8 mouse cellular contexts compared by ENCODE assay signal in the genomic region with DNA sequence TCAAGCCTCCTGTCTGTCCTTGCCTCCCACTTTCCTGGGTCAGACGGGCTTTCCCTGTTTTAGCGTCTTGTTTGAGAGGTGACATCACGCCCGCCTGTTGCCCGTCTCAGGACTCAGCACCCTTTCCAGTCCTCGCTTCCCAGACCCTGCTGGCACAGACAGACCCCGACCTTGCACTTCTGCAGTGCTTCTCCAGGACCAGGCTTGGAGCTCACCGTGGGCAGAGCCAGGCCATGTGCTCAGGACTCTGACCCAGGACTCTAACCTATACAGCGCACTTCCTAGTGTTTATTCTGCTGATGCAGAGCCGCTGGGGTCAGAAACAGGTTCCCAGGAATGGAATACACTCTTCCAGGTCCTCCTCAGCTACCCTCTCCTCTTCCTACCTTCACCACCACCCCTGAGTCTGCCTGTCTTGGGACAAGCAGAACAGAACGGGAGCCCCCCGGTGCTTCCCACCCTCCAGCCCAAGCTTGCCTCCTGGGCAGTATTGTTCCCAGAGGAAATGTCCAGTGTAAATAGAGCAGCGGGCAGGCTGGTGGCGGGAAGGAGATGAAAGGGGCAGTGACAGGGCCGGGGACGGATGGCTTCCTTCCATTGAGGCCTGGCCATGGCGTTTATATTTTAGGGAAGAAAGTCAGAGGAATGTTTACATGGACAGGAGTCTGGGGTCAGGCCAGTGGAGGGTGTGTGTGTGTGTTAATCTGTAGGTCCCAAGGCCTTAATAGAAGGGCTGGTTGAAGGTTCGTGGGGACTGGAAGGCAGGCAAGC.
DNase-seq lines count a peak whose midpoint lies in the region; ATAC-seq lines count a peak whose summit lies in the region.

No protein-coding gene starts in this region.

- H3K4me2 ChIP-seq in midbrain, embryonic 11.5 days = 0 out of 2 replicates have a peak overlapping the region, but pooled peaks have one; percentile 2
- H3K4me2 ChIP-seq in midbrain, embryonic 15.5 days = no peak overlapping the region
- peak overlapping the region; percentile 16 for H3K4me2 ChIP-seq in lung, embryonic 15.5 days

- H3K36me3 ChIP-seq in midbrain, embryonic 11.5 days (ENCODE audit: control insufficient read depth, insufficient read depth, low read length) = no peaks in the 10 kb centered on the region
- H3K36me3 ChIP-seq in midbrain, embryonic 15.5 days (replicated peaks) = no peaks in the 10 kb centered on the region
- no peaks in the 10 kb centered on the region for H3K36me3 ChIP-seq in lung, embryonic 15.5 days

- H3K27me3 ChIP-seq in midbrain, embryonic 11.5 days (ENCODE audit: control insufficient read depth, insufficient read depth, low read length) = peaks cover 81% of the 10 kb centered on the region
- peaks cover 36% of the 10 kb centered on the region for H3K27me3 ChIP-seq in midbrain, embryonic 15.5 days (replicated peaks)
- H3K27me3 ChIP-seq in lung, embryonic 15.5 days = peaks cover 18% of the 10 kb centered on the region

- no peak for ATAC-seq in midbrain, embryonic 11.5 days (ENCODE audit: low FRiP score)
- no peak for ATAC-seq in midbrain, embryonic 15.5 days (replicated peaks)
- ATAC-seq in lung, embryonic 15.5 days (ENCODE audit: borderline replicate concordance, extremely low read depth, low FRiP score, low TSS enrichment) = peak; percentile 70

- H3K4me1 ChIP-seq in midbrain, embryonic 11.5 days (ENCODE audit: control insufficient read depth, insufficient read depth, low read length) = peaks cover 31% of the 10 kb centered on the region
- H3K4me1 ChIP-seq in midbrain, embryonic 15.5 days = peaks cover 59% of the 10 kb centered on the region
- peaks cover 74% of the 10 kb centered on the region for H3K4me1 ChIP-seq in lung, embryonic 15.5 days

- no peak overlapping the region for H3K27ac ChIP-seq in midbrain, embryonic 11.5 days (ENCODE audit: low read depth, low read length)
- no peak overlapping the region for H3K27ac ChIP-seq in midbrain, embryonic 15.5 days
- peak overlapping the region; percentile 78 for H3K27ac ChIP-seq in lung, embryonic 15.5 days

- 23% methylated on average over 18 of the region's 18 CpGs for WGBS in midbrain, embryonic 11.5 days
- WGBS in midbrain, embryonic 15.5 days = 30% methylated on average over 18 of the region's 18 CpGs
- 24% methylated on average over 18 of the region's 18 CpGs for WGBS in lung, embryonic 15.5 days

- H3K4me3 ChIP-seq in midbrain, embryonic 11.5 days (ENCODE audit: low read depth, low read length) = no peak overlapping the region
- H3K4me3 ChIP-seq in midbrain, embryonic 15.5 days = no peak overlapping the region
- H3K4me3 ChIP-seq in lung, embryonic 15.5 days = no peak overlapping the region

- no peaks in the 10 kb centered on the region for H3K9me3 ChIP-seq in midbrain, embryonic 11.5 days (ENCODE audit: control insufficient read depth, low read length)
- H3K9me3 ChIP-seq in midbrain, embryonic 15.5 days = no peaks in the 10 kb centered on the region
- H3K9me3 ChIP-seq in lung, embryonic 15.5 days = no peaks in the 10 kb centered on the region

- peak; percentile 48 for DNase-seq in embryo, embryonic 9.5 days (ENCODE audit: extremely low spot score)
- DNase-seq in embryo, embryonic 11 days = no peak
- DNase-seq in midbrain, embryonic 11.5 days (ENCODE audit: low spot score, missing footprints) = peak; percentile 88
- DNase-seq in yolk sac, embryonic 10.5 days (ENCODE audit: low spot score) = peak; percentile 73
- no peak for DNase-seq in left cerebral cortex, adult 18-20 months (ENCODE audit: low spot score in 2 of 2)
- DNase-seq in cerebellum, adult 9-10 months = no peak

- peak overlapping the region; percentile 27; the same call in 1 of the 2 replicates for H3K9ac ChIP-seq in midbrain, embryonic 11.5 days (ENCODE audit: low read length)
- H3K9ac ChIP-seq in midbrain, embryonic 15.5 days = no peak overlapping the region
- no peak overlapping the region for H3K9ac ChIP-seq in lung, embryonic 15.5 days

Comparison
In these comparisons a context has a peak if more than half of its experiments do, and no peak if none do; other contexts are left out.
1. DNase-seq: peak in embryo, embryonic 9.5 days (single experiment), midbrain, embryonic 11.5 days (single experiment) and yolk sac, embryonic 10.5 days (single experiment); none in embryo, embryonic 11 days (single experiment), left cerebral cortex, adult 18-20 months (0 of 2) and cerebellum, adult 9-10 months (single experiment).